Mouse (Mus musculus) myocyte (in vitro differentiated cells): ENCODE data around the gene Dtx2. TPM values are rescaled to one million over a fixed set of nuclear protein-coding genes. Genes with fewer than 3 reads are reported as not detected.

ENCODE experiments used
- H3K27me3 ChIP-seq: one replicate; pipeline ENCODE4 v1.6.1; 2011; ENCODE audit not compliant: control insufficient read depth, insufficient read depth, insufficient read length
- H3K36me3 ChIP-seq: one replicate; pipeline ENCODE4 v1.6.1; 2011; ENCODE audit not compliant: control insufficient read depth, insufficient read depth
- H3K4me2 ChIP-seq: one replicate; pipeline ENCODE4 v1.6.1; 2011; ENCODE audit warnings: low read depth, control low read depth
- H3K4me3 ChIP-seq: one replicate; pipeline ENCODE4 v1.5.1; 2011; ENCODE audit warnings: mild to moderate bottlenecking, control low read depth, moderate library complexity
- H3K79me2 ChIP-seq: one replicate; pipeline ENCODE4 v1.6.1; 2011; ENCODE audit not compliant: control insufficient read depth, insufficient read depth
- H3ac ChIP-seq: one replicate; pipeline ENCODE4 v1.6.1; 2011; ENCODE audit not compliant: control insufficient read depth, insufficient read length
- CEBPB ChIP-seq: IDR thresholded peaks from 2 replicates; pipeline ENCODE4 v1.6.1; 2011; ENCODE audit warnings: mild to moderate bottlenecking, moderate library complexity; ENCODE audit not compliant: poor library complexity, insufficient read depth, severe bottlenecking
- E2F4 ChIP-seq: IDR thresholded peaks from one replicate; pipeline ENCODE4 v1.6.1; 2011; ENCODE audit warnings: mild to moderate bottlenecking, control low read depth, moderate library complexity; ENCODE audit not compliant: insufficient read depth
- MAX ChIP-seq: IDR thresholded peaks from one replicate; pipeline ENCODE4 v1.6.1; 2011; ENCODE audit warnings: low read depth, mild to moderate bottlenecking, control low read depth
- MYOD1 ChIP-seq, 3 experiments: IDR thresholded peaks; one replicate each; pipeline ENCODE4 v1.6.1; 2011; ENCODE audit warnings: control low read depth in 2 of 3, low read depth in 2 of 3, mild to moderate bottlenecking in 2 of 3, moderate library complexity in 1 of 3; ENCODE audit not compliant: insufficient read length in 2 of 3, control insufficient read depth in 1 of 3
- MYOG ChIP-seq, 3 experiments: IDR thresholded peaks; one replicate each; pipeline ENCODE4 v1.6.1; 2011; ENCODE audit warnings: control low read depth in 2 of 3, low read depth in 2 of 3, mild to moderate bottlenecking in 2 of 3; ENCODE audit not compliant: insufficient read length in 2 of 3, control insufficient read depth in 1 of 3, insufficient read depth in 1 of 3
- POLR2AphosphoS2 ChIP-seq: IDR thresholded peaks from one replicate; pipeline ENCODE4 v1.6.1; 2011; ENCODE audit warnings: low read depth, control low read depth; ENCODE audit not compliant: insufficient read length
- REST ChIP-seq: IDR thresholded peaks from one replicate; pipeline ENCODE4 v1.6.1; 2011; ENCODE audit warnings: mild to moderate bottlenecking, control low read depth, moderate library complexity; ENCODE audit not compliant: insufficient read depth, insufficient read length
- SRF ChIP-seq: IDR thresholded peaks from one replicate; pipeline ENCODE4 v1.6.1; 2011; ENCODE audit warnings: low read depth; ENCODE audit not compliant: control insufficient read depth, insufficient read length
- TCF12 ChIP-seq: IDR thresholded peaks from one replicate; pipeline ENCODE4 v1.6.1; 2011; ENCODE audit warnings: mild to moderate bottlenecking, control low read depth; ENCODE audit not compliant: poor library complexity, insufficient read depth, severe bottlenecking
- TCF3 ChIP-seq: IDR thresholded peaks from one replicate; pipeline ENCODE4 v1.6.1; 2011; ENCODE audit warnings: low read depth, control low read depth; ENCODE audit not compliant: insufficient read length
- USF1 ChIP-seq: IDR thresholded peaks from one replicate; pipeline ENCODE4 v1.6.1; 2011; ENCODE audit warnings: low read depth, mild to moderate bottlenecking, control low read depth, moderate library complexity
- polyA plus RNA-seq: library from polyadenylated mRNA; unstranded; fragments of >200 nt; fragmentation: generic; extraction: Trizol; gene quantifications from one replicate; pipeline ENCODE4 v1.2.1, GENCODE M21; 2012; ENCODE audit warnings: missing spikeins

Gene Dtx2
- polyA plus RNA-seq, 1 experiment: 18.3 TPM

DNA sequence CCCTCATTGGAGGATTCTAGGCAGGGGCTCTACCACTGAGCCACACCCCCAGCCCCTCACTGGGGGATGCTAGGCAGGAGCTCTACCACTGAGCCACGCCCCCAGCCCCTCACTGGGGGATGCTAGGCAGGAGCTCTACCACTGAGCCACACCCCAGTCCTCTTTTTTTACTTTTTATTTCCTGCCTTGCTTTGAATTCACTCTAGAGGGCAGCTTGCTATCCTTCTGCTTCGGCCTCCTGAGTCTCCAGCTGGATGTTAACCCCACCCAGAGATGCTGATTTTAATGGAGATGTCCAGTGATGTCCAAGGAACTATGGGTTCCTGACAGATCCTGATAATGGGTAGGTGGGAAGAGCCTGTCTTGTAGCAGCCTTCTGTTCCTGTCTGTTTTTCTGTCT lies 74.8 kb downstream of the Dtx2 start:
- H3K79me2 ChIP-seq: no peaks in the 10 kb centered on the region
- peak overlapping the region; percentile 25 for H3K4me2 ChIP-seq
- TF ChIP-seq MYOD1 (IDR thresholded peaks at IDR 0.05; ENCODE audit: control insufficient read depth in 1 of 3, insufficient read length in 2 of 3, low read depth in 2 of 3) (peak in 1 of 3 experiments; percentile 27), MAX (no peak), USF1 (no peak)
- no peaks in the 10 kb centered on the region for H3K27me3 ChIP-seq
- H3K36me3 ChIP-seq: no peaks in the 10 kb centered on the region
- no peak overlapping the region for H3ac ChIP-seq
- no peak overlapping the region for H3K4me3 ChIP-seq

- no peak for TF ChIP-seq SRF
- no peak for TF ChIP-seq CEBPB
- no peak for TF ChIP-seq REST
- no peak for TF ChIP-seq MYOG (IDR thresholded peaks at IDR 0.05; ENCODE audit: control insufficient read depth in 1 of 3, insufficient read depth in 1 of 3, insufficient read length in 2 of 3, low read depth in 2 of 3)
- no peak for TF ChIP-seq TCF3
- Histone ChIP-seq H3K79me2 (no peaks in the 10 kb centered on the region), H3K4me2 (no peak overlapping the region), H3K4me3 (no peak overlapping the region), H3K36me3 (no peaks in the 10 kb centered on the region), H3ac (no peak overlapping the region), H3K27me3 (no peaks in the 10 kb centered on the region)
Measured at GRCm38 (mm10) chr5:136073051-136073450, 78.5 kb downstream of the Dtx2 start.

DNA sequence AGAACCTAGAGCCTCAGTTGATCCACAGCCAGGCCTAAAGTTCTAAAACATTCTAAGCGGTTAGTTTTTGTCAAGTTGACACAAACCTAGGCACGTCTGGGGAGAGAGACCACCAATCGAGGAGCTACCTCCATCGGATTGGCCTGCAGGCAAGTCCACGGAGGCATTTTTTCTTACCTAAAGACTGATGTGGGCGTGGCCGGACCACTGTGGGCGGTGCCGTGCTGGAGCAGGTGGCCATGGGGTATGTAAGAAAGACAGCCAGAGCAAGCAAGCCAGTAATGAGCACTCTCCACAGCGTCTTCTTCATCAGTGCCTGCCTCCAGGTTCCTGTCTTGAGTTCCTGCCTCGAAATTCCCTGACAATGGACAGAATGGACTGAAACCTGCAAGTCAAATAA lies 78.9 kb downstream of the Dtx2 start:
- H3ac ChIP-seq: no peak overlapping the region

GRCm38 (mm10) chr5:136075076-136075475 lies 80.5 kb downstream of the Dtx2 start:
- no peak overlapping the region for H3K4me2 ChIP-seq
- no peaks in the 10 kb centered on the region for H3K79me2 ChIP-seq
- H3K36me3 ChIP-seq: no peaks in the 10 kb centered on the region
- no peaks in the 10 kb centered on the region for H3K27me3 ChIP-seq
- no peak for TF ChIP-seq MYOG (IDR thresholded peaks at IDR 0.05; ENCODE audit: control insufficient read depth in 1 of 3, insufficient read depth in 1 of 3, insufficient read length in 2 of 3, low read depth in 2 of 3)
- no peak for TF ChIP-seq CEBPB
- TF ChIP-seq E2F4: no peak
- TF ChIP-seq MAX: no peak
- no peak for TF ChIP-seq MYOD1 (IDR thresholded peaks at IDR 0.05; ENCODE audit: control insufficient read depth in 1 of 3, insufficient read length in 2 of 3, low read depth in 2 of 3)
- TF ChIP-seq POLR2AphosphoS2: no peak
- TF ChIP-seq TCF3: no peak
- no peak for TF ChIP-seq USF1
- TF ChIP-seq REST: no peak
- TF ChIP-seq SRF: no peak
- H3ac ChIP-seq: no peak overlapping the region
- H3K4me3 ChIP-seq: no peak overlapping the region

More for the DNA sequence above, 78.9 kb downstream of the Dtx2 start:
- Histone ChIP-seq H3K36me3 (no peaks in the 10 kb centered on the region), H3K79me2 (no peaks in the 10 kb centered on the region), H3K4me2 (no peak overlapping the region), H3K4me3 (no peak overlapping the region), H3K27me3 (no peaks in the 10 kb centered on the region)
- TF ChIP-seq TCF12: no peak
- TF ChIP-seq E2F4: no peak
- TF ChIP-seq TCF3: no peak
- no peak for TF ChIP-seq MYOG (IDR thresholded peaks at IDR 0.05; ENCODE audit: control insufficient read depth in 1 of 3, insufficient read depth in 1 of 3, insufficient read length in 2 of 3, low read depth in 2 of 3)
- no peak for TF ChIP-seq POLR2AphosphoS2
- no peak for TF ChIP-seq MAX
- TF ChIP-seq CEBPB: no peak
- TF ChIP-seq SRF: no peak

GRCm38 (mm10) chr5:136076284-136076683 lies 81.7 kb downstream of the Dtx2 start:
- H3K79me2 ChIP-seq: no peaks in the 10 kb centered on the region
- no peak overlapping the region for H3ac ChIP-seq
- no peak for TF ChIP-seq USF1
- TF ChIP-seq E2F4: no peak
- no peaks in the 10 kb centered on the region for H3K27me3 ChIP-seq
- H3K4me3 ChIP-seq: no peak overlapping the region
- H3K36me3 ChIP-seq: no peaks in the 10 kb centered on the region
- no peak overlapping the region for H3K4me2 ChIP-seq

- Histone ChIP-seq H3K4me3 (no peak overlapping the region), H3K36me3 (no peaks in the 10 kb centered on the region), H3K27me3 (no peaks in the 10 kb centered on the region), H3K79me2 (no peaks in the 10 kb centered on the region), H3ac (no peak overlapping the region), H3K4me2 (no peak overlapping the region)
- TF ChIP-seq E2F4: no peak
- no peak for TF ChIP-seq USF1
Measured at GRCm38 (mm10) chr5:136077001-136077550, 82.5 kb downstream of the Dtx2 start.
